Mouse (Mus musculus): ENCODE measurements at regions not wholly inside any gene's neighbourhood (a gene's known extent, or its start where the extent isn't known, plus 50 kb on each side); places are given as distances from the start of the nearest gene placed in this dataset.

DNA sequence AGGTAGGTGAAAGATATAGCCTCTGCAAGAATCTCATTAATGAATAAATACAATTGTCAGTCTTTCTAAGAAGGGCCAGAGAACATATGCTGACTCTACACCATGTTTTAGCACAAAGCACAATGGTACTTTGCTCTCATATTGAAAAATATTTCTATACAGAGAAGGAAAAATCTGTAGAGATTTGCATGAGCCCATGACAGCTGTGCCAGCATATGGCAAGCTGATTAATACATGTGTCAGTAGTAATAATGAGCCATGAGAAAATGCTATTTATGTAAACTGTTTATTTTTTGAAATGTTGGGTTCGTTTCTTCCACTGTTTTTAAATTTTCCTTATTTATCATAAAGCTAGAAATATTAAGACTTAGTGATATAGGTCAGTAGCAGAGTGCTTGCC is 604.5 kb upstream of the Rgs18 start:
- DNase-seq (ENCODE audit: low read depth, low spot score), result peak; percentile 31

GRCm38 (mm10) chr1:145377031-145377430 is 601.8 kb upstream of the Rgs18 start:
- no peak for DNase-seq (ENCODE audit: low read depth, low spot score)

DNA sequence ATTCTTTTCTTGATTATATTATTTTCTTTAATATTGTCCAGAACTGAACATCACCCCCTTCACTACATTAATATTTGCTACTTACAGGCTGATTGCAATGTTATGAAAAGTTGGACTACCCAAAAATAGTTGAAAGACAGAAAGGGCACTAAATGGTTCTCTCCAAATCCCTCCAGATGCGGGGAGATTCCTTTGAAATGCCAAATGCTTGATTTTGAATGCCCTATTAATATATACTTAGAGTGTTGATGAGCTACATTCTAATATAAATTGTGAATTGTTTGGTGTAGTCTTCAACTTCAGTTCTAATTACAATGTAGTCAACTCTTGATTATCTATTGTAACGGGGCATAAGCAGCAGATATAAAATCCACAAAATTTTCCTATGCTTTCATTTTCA is 600.8 kb upstream of the Rgs18 start:
- peak; percentile 1 for DNase-seq (ENCODE audit: low read depth, low spot score)

GRCm38 (mm10) chr1:145363796-145364195 is 588.6 kb upstream of the Rgs18 start:
- DNase-seq (ENCODE audit: low read depth, low spot score), result no peak

GRCm38 (mm10) chr1:145344821-145345220 is 569.6 kb upstream of the Rgs18 start:
- DNase-seq (ENCODE audit: low read depth, low spot score), result peak; percentile 70

- peak; percentile 44 for DNase-seq (ENCODE audit: low read depth, low spot score)
Observed at GRCm38 (mm10) chr1:145344356-145344755, 569.1 kb upstream of the Rgs18 start.

DNA sequence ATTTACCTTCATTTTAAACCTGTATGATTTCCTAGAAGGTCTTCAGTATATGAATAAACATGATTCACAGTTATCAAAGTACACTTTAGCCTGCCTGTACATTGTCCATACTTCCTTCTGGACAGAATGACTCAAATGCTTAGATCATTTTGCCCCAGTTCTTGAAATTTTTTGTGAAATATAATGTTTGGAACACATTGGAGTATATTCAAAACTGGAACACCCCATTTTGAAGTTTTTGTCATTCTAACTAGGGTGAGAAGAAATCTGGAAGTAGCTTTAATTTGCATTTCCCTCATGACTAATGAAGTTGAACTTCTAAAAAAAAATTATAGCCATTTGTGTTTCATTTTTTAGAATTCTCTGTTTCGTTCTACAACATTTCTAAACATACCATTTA is 561.6 kb upstream of the Rgs18 start:
- DNase-seq (ENCODE audit: low read depth, low spot score), result peak; percentile 33

GRCm38 (mm10) chr1:145292931-145293330 is 517.7 kb upstream of the Rgs18 start:
- DNase-seq (ENCODE audit: low read depth, low spot score), result no peak

Measured in brain, adult 2 months (tissue).